10 mouse cellular contexts compared by ENCODE assay signal in the genomic region with DNA sequence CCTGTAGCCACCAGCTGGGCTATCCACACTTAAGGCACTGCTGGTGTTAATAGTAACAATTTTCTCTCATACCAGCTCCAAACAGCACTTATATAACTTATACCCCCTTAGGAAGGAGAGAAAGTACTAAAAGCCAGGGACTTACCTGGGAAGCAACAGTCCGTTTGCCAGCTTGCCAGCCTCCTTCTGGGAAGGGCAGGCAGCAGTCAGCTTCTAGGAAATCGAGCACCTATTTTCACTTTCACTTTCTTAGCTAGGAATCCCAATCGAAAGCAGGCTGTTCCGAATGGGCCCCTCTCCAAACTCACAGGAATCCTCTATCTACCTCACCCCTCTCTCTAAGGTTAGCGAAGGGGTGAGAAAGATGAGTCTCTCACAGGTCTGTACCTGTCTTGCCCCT. TPM values are rescaled to one million over a fixed set of nuclear protein-coding genes. Genes with fewer than 3 reads are reported as not detected.
DNase-seq lines count a peak whose midpoint lies in the region; ATAC-seq and TF ChIP-seq lines count a peak whose summit lies in the region.
"Had no signal": no experiment of that assay in that cellular context is flagged by ENCODE, and none has a peak within 500 bp of the region (broad histone marks: within the 10 kb centered on the region; RNA-seq: fewer than 3 reads in every experiment).

No protein-coding gene starts in this region.

- H3K27ac ChIP-seq in left cerebral cortex, adult 2 months: peak overlapping the region; percentile 57
- peak overlapping the region; percentile 34 for H3K27ac ChIP-seq in bone marrow, adult 2 months (ENCODE audit: control insufficient read depth, insufficient read depth, low read depth, low read length, poor library complexity)
- peak overlapping the region; percentile 60 for H3K27ac ChIP-seq in heart, embryonic 16.5 days (ENCODE audit: low read length)

- intact Hi-C loops in left cerebral cortex, adult 2 months (cut with DNase I): no loop called here
- intact Hi-C loops in left cerebral cortex, postnatal 25 days (cut with DNase I): no loop called here

- ATAC-seq in heart, embryonic 16.5 days (replicated peaks; ENCODE audit: extremely low read depth, insufficient read depth, low FRiP score): no peak

- no peaks in the 10 kb centered on the region for H3K27me3 ChIP-seq in heart, embryonic 16.5 days (ENCODE audit: control insufficient read depth, insufficient read depth, low read length)
- H3K27me3 ChIP-seq in megakaryocyte, embryonic 14.5 days (replicated peaks): no peaks in the 10 kb centered on the region

- peak overlapping the region; percentile 27 for H3K4me2 ChIP-seq in heart, embryonic 16.5 days (ENCODE audit: low read depth, low read length)
- H3K4me2 ChIP-seq: midbrain, embryonic 11.5 days had no signal

- 10% methylated on average over 5 of the region's 5 CpGs for WGBS in bone marrow, adult 2 months
- 71% methylated on average over 5 of the region's 5 CpGs for WGBS in heart, embryonic 16.5 days

- no peak for TF ChIP-seq POLR2A in bone marrow, adult 2 months (IDR thresholded peaks at IDR 0.05; ENCODE audit: borderline replicate concordance, control insufficient read depth, low read depth, low read length)

- no peak for TF ChIP-seq CTCF in left cerebral cortex, adult 2 months (IDR thresholded peaks at IDR 0.05)
- no peak for TF ChIP-seq CTCF in bone marrow, adult 2 months (IDR thresholded peaks at IDR 0.05; ENCODE audit: control insufficient read depth, insufficient read depth, low read length)

- H3K36me3 ChIP-seq in heart, embryonic 16.5 days (ENCODE audit: control insufficient read depth, insufficient read depth): peaks cover 51% of the 10 kb centered on the region
- H3K36me3 ChIP-seq in megakaryocyte, embryonic 14.5 days (replicated peaks; ENCODE audit: low read length): peaks cover 96% of the 10 kb centered on the region

- H3K4me1 ChIP-seq in bone marrow, adult 2 months (ENCODE audit: control insufficient read depth, insufficient read depth, low read length): no peaks in the 10 kb centered on the region; the same call in 1 of the 2 replicates
- H3K4me1 ChIP-seq in heart, embryonic 16.5 days (ENCODE audit: control insufficient read depth, insufficient read depth, low read length): peaks cover 15% of the 10 kb centered on the region
- H3K4me1 ChIP-seq in megakaryocyte, embryonic 14.5 days: peaks cover 50% of the 10 kb centered on the region

- H3K9ac ChIP-seq in heart, embryonic 16.5 days (ENCODE audit: low read length): peak overlapping the region; percentile 53; the same call in 1 of the 2 replicates

- DNase-seq in left cerebral cortex, adult 2 months (ENCODE audit: extremely low spot score in 1 of 2, low spot score in 2 of 2): no peak
- no peak for DNase-seq in left cerebral cortex, postnatal 25 days (ENCODE audit: low spot score in 2 of 2)
- no peak for DNase-seq in testis, postnatal 14 days (ENCODE audit: low spot score)
- no peak for DNase-seq in right cerebral cortex, adult 18-20 months
- no peak for DNase-seq in cerebellum, adult 9-10 months
- DNase-seq: embryo, embryonic 11 days had no signal

- no peaks in the 10 kb centered on the region for H3K9me3 ChIP-seq in heart, embryonic 16.5 days (replicated peaks; ENCODE audit: control insufficient read depth, low read length)
- H3K9me3 ChIP-seq in megakaryocyte, embryonic 14.5 days: no peaks in the 10 kb centered on the region

- H3K4me3 ChIP-seq in left cerebral cortex, adult 2 months: peak overlapping the region; percentile 3; the same call in 1 of the 2 replicates
- peak overlapping the region; percentile 55 for H3K4me3 ChIP-seq in bone marrow, adult 2 months (replicated peaks; ENCODE audit: control insufficient read depth, low read depth, low read length)
- H3K4me3 ChIP-seq in heart, embryonic 16.5 days (ENCODE audit: low read length): peak overlapping the region; percentile 15; the same call in 1 of the 2 replicates
- peak overlapping the region; percentile 87 for H3K4me3 ChIP-seq in megakaryocyte, embryonic 14.5 days (replicated peaks)

RNA-seq across cellular contexts. Expression of gene Il18bp, which starts 1.0 kb away (rescaled TPM):
- 10 to 100 TPM in 1 of 2 experiments, 1 to 10 TPM in 1; 8.5 to 10.2 TPM for total RNA-seq in left cerebral cortex, adult 2 months (2021)
- 1 to 10 TPM; 5.8 to 7.9 TPM for total RNA-seq in left cerebral cortex, postnatal 25 days (2021)
- 12.9 and 17.6 TPM in 2 replicates for polyA plus RNA-seq in bone marrow, adult 2 months (2011; ENCODE audit: insufficient read depth, insufficient read length, low replicate concordance, missing spikeins)
- 1.9 and 3.2 TPM in 2 replicates for polyA plus RNA-seq in heart, embryonic 16.5 days (2015; fragmentation: Nextera tagmentation; extraction: Ambion mirVana)
- polyA plus RNA-seq in megakaryocyte, embryonic 14.5 days (2012; ENCODE audit: insufficient read depth, low replicate concordance): 24.3 and 28.3 TPM in 2 replicates

RNA-seq across cellular contexts. Expression of gene Rnf121, which starts 47.8 kb away (rescaled TPM):
- 10 to 100 TPM; 51.1 to 53.9 TPM for total RNA-seq in left cerebral cortex, adult 2 months (2021)
- total RNA-seq in left cerebral cortex, postnatal 25 days (2021): 10 to 100 TPM; 45.0 to 48.1 TPM
- polyA plus RNA-seq in bone marrow, adult 2 months (2011; ENCODE audit: insufficient read depth, insufficient read length, low replicate concordance, missing spikeins): 10.0 and 12.9 TPM in 2 replicates
- 16.5 and 17.3 TPM in 2 replicates for polyA plus RNA-seq in heart, embryonic 16.5 days (2015; fragmentation: Nextera tagmentation; extraction: Ambion mirVana)
- 2.8 TPM in 1 of 2 replicates, not detected in the other for polyA plus RNA-seq in megakaryocyte, embryonic 14.5 days (2012; ENCODE audit: insufficient read depth, low replicate concordance)

RNA-seq across cellular contexts. Expression of gene Xndc1, which starts 47.9 kb away (rescaled TPM):
- 10 to 100 TPM; 25.6 to 28.2 TPM for total RNA-seq in left cerebral cortex, adult 2 months (2021)
- total RNA-seq in left cerebral cortex, postnatal 25 days (2021): 10 to 100 TPM; 22.5 to 24.6 TPM
- polyA plus RNA-seq in bone marrow, adult 2 months (2011; ENCODE audit: insufficient read depth, insufficient read length, low replicate concordance, missing spikeins): 33.8 and 35.5 TPM in 2 replicates
- polyA plus RNA-seq in heart, embryonic 16.5 days (2015; fragmentation: Nextera tagmentation; extraction: Ambion mirVana): 19.6 and 21.6 TPM in 2 replicates
- 4.0 and 5.4 TPM in 2 replicates for polyA plus RNA-seq in megakaryocyte, embryonic 14.5 days (2012; ENCODE audit: insufficient read depth, low replicate concordance)

RNA-seq across cellular contexts. Expression of gene Xntrpc, which starts 48.1 kb away (rescaled TPM):
- total RNA-seq in left cerebral cortex, adult 2 months (2021): 1 to 10 TPM; 2.6 to 3.0 TPM
- total RNA-seq in left cerebral cortex, postnatal 25 days (2021): 1 to 10 TPM; 1.4 to 3.3 TPM
- 1.0 and 3.2 TPM in 2 replicates for polyA plus RNA-seq in bone marrow, adult 2 months (2011; ENCODE audit: insufficient read depth, insufficient read length, low replicate concordance, missing spikeins)
- 0.80 and 0.95 TPM in 2 replicates for polyA plus RNA-seq in heart, embryonic 16.5 days (2015; fragmentation: Nextera tagmentation; extraction: Ambion mirVana)
- polyA plus RNA-seq in megakaryocyte, embryonic 14.5 days (2012; ENCODE audit: insufficient read depth, low replicate concordance): 0.51 and 0.64 TPM in 2 replicates

Comparison
In these comparisons a context has a peak if more than half of its experiments do, and no peak if none do; other contexts are left out.
1. H3K4me3 ChIP-seq: peak in every context shown above with its lines; median percentile 87 in megakaryocyte, embryonic 14.5 days; 55 in bone marrow, adult 2 months; 15 in heart, embryonic 16.5 days; 3 in left cerebral cortex, adult 2 months.